Mouse (Mus musculus): ENCODE data around the gene Hbp1.

Gene Hbp1

DNA sequence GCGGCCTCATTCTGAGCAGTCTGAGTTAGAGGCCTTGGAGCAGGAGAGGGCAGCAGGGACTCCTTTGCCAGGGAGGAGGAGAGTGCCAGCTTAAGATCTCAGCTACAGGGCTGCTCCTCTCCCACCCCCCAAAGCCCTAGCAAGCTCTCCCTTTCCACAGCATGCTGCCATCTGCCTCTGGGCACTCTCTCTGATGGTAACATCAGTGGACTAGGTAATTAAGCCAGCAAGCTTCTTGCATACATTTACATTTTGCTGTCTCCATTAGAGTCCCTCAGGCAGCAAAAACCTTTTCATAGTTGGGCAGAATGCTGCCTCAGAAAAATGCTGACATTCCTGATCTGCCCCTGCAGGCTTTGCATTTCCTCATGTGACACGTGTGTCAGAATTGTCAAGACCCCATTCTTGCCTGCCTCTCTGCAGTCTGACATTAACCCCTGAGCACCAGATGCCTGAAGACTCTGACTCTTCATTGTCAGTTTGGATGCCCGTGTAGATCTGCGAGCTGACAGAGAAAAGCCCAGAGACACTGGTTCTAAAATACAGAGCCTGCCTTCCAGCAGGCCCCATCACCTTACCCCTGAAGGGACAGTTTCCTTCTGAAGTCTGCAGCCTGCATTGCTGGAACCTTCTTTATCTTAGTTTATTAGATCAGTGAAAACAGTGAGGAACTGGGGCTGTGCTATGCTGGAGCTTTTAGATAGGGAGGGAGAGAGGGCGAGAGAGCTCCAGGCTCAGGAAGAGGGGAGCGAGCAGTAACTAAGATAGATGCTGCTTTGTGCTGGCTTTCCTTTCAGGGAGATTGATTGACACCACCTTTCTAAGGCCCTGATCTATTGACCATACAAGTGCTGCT is 44.4 kb downstream of the Hbp1 start:
- DNase-seq: peak; percentile 50 to 54

DNA sequence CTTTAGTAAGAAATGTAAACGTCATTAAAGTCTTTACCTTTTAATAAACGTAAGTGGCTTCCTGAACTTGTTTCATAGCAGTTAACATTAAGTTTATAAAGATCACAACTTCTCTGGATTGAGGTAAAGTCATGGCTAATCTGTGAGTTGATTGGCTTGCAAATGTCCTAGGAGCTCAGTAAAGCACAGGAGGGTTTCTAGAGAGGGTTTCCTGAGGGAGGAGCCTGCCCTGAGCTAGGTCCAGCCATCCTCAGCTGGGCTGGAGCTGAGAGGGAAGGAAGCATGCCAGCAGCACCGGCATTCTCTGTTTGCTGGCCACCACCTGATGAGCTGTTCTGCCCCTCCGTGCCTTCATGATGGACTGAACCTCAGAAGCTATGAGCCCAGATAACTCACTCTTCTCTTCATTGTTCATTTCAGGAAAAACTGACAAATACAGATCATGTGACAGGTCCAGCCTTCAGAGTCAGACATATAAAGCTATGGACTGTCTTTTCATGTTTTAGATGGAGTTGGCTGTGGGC is 49.9 kb downstream of the Hbp1 start:
- DNase-seq: no peak

DNA sequence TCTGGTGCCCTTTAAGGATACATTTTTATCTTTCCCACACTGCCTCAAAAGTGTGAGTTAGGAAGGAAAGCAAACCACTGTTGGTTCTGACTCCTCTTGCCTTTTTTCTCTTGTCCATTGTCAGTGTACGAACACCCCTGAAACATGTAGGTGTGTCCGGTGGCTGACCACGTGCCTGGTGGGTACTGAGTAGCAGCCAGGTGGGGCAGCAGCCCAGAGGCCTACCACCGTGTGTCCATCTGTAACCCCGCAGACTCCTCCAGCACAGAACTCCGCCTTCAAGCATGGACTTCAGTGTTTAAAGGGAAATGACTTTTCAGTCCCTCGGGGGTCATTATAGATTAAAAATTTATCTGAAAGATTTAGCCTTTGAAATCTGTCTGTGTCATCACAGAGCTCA is 52.9 kb downstream of the Hbp1 start:
- DNase-seq: peak; percentile 86 to 90

DNA sequence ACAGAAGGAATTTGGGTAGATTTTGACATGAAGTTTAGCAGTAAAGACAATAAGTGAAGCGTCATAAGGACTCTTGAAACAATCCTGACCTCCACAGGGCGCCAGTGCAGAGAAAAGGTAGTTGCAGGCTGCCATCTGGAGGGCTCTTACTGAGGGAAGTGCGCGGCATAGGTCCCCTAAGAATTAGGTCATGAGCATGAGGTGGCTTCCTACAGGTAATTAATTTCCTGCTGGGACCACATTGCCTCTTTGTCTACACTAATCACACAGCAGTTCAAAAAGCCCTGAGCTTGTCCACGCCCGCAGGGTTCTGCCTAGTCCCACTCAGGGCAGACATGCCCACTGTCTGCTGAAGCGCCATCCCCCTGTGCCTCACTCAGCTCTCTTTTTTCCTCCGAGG is 53.3 kb downstream of the Hbp1 start:
- peak; percentile 83 to 91 for DNase-seq

DNA sequence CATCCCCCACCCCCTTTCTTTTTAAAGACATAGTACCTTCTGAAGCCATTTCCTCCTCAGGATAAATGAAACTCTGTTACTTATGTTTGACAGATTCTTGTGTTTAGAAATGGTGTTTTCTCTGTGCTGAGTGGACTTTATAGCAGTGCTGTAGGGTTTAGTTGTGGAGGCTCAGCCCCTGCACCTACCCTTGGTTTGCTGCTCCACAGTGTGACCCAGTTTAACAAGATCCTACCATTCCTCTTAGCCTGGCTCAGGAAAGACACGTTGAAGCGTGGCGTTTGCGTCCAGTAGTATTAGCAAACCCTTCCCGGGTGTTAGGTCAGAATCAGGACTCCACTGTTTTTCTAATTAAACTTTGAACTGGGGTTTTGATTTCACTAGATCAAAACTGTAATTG is 54.0 kb downstream of the Hbp1 start:
- DNase-seq: no peak

DNA sequence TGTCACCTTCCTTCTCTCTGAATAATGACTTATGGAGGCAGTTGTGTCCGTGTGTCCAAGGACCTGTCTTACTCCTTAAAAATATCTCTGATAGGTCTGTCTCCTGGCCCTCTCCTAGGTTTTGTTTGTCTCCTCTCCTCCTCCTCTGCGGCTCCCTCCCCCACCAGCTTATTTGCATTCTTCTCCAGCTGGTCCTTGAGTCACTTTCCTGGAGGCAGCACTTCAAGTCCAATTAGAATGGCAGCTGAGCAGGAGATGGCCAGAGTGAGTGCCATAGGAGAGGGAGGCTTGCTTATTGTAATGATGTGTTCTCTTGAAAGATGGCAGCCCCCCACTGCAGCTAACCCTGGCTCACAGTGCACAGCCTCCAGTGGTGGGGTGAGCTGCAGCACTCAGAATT is 54.4 kb downstream of the Hbp1 start:
- DNase-seq: peak; percentile 67 to 74

DNA sequence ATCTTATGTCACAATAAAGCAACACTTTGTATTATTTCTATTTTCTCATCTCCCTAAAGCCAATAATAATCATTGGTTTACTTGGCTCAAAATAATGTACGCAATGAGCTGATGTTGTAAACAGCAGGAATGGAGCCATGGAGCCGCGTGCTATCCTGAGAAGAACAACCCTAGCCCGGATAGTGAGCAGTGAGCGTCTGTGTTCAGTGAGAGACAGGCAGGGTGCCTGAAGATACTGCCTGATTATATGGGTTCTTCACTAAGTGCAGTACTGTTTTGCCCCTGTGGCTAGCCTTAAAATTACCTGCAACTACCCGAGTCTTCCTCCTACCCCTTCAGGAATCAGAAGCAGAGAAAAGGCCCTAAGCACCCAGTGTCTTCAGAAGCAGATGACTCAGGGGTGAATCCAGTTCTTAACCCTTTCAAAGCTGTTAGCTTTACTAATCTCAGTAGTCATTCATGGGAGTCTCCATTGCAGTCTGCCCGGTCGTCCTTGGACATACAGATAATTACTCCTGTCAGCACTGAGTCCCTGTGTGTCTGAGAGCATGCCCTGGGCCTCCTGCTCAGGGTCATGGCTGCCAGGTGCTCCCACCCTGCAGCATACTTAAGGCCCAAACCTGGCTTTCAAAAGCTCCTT is 55.1 kb downstream of the Hbp1 start:
- no peak for DNase-seq

DNA sequence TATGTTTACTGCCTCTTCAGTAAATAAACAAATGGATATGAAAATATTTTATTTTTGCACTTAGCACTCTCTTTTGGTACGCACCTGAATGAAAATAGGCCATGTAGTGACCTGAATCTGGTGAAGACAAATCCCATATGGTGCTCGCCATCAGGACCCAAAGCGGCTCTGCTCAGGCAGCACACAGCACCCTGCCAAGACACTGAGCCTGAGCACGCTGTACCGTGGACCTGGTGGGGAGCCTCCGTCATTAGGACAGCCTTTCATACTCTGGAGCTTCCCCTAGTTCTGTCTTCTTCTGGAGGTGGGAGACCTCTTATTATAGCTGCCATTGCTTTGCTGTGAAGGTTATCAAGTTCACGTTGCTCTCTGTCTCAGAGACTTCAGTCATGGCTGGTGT is 57.6 kb downstream of the Hbp1 start:
- peak; percentile 77 to 86 for DNase-seq

DNA sequence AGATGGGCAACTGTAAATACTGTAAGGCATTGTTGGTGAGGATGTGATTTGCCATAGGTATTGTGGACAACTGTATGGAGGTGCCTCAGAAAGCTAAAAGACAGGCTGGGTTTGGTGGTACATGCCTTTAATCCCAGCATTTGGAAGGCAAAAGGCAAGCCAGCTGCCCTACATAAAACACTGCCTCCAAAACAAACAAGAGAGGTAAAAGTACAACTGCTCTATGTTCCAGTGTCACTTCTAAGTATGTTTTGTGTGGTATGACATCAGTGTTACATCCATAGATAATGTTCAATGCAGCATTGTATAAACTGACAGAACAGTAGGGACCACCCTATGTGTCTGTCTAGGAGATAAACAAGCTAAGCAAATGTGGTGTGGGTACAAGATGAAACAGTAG is 58.3 kb downstream of the Hbp1 start:
- no peak for DNase-seq

DNA sequence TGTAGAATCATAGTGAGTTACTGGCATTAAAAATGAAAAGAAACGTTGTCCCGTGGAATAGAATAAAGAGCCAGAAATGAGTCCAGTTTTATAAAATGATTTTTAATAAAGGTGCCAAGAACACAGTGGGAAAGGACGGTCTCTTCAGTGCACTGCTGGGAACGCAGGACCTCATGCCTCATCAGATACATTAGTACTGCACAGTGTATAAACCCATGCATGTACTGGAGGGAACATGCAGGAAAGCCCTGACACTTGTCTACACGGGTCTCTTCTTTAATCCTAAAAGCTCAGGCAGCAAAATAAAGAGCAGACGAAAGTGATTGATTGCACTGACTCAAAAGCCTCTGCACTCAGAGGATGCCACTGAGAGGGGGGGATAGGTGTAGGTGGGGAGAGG is 59.6 kb downstream of the Hbp1 start:
- no peak for DNase-seq

DNA sequence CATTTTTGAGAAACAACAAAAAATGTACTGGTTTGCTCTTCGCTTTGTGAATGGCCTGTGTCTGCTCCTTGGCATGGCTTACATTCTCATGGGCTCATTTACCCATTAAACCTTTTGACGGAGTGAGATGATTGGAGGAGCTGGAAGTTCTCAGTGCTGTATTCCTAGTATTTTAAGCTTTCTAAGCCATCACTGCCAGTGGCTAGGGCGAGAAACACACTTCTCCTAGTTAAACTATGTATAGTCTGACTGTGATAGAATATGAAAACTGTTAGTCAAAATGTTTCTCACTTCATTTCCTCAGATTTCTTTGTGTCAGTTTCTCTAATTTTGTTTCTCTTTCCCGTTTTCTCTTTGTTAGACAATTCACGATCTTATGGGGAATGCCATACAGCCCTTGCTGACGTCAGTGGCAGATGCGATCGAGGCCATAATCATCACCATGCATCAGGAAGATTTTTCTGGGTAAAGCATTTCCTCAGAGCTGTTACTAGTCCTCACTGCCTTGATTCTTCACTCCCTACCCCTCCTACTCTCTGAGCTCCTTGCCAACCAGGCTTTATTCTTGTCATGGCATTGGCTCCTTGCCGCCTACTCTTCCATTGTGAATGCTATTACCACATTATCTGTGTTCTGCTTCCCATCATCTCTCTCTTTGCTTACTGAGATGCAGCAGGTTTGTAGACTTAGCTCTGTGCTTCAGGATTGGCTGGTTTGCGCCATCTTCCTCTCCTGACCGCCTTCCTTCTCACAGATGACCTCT is 64.3 kb downstream of the Hbp1 start:
- DNase-seq: no peak

DNA sequence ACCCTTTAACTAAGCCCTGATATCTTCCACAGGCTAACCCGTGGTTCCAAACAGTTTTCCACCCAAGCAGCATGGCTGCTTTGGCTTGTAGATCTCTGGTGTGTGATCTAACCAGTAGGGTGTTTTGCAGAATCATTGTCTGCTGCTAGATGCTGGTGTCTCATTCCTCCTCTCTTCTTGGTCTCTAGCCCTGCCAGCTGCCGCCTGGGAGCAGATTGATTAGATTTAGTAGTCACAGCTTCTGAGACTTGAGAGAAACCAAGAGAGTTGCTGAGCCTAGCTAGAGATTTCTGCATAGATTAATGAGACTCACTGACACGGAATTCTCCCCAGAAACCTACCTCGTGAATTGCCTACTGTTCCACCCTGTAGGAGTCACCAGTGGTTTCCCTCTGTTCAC is 65.3 kb downstream of the Hbp1 start:
- no peak for DNase-seq

DNA sequence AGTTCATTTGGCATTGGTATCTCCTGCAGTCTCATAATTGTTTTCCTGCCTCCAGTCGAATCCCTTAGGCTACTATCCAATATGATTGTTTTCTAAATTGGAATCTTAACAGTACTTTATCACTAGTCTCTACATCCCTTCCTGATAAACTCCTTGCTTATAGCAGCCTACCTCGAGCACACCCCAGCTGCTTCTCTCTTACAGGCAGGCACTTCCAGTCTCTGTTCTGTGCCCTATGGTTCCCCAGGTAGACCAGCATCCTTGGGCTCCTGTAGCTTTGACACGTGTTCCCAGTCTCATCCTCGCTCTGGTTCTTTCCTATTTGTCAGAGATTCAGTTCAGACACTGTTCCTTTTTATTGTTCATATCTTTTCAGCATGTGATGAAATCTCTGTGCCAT is 66.0 kb downstream of the Hbp1 start:
- DNase-seq: no peak

DNA sequence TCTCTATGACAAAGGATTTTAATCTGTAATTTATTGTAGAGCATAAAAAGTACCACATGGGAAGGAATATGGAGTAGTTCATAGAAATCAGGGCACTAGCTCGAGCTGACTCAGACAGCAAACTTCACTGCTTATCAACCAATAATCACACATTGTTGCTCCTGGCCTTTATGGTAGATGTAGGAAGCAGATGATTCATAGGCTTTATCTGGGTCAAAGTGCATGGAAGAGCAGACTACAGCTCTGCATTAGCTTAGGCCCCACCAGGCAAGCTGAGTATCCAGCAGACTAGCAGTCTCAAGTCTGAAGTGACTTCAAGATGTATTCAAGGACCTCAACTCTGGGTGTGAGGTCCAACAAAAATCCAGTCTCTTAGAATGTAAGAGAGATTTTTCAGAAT is 67.6 kb downstream of the Hbp1 start:
- no peak for DNase-seq

DNA sequence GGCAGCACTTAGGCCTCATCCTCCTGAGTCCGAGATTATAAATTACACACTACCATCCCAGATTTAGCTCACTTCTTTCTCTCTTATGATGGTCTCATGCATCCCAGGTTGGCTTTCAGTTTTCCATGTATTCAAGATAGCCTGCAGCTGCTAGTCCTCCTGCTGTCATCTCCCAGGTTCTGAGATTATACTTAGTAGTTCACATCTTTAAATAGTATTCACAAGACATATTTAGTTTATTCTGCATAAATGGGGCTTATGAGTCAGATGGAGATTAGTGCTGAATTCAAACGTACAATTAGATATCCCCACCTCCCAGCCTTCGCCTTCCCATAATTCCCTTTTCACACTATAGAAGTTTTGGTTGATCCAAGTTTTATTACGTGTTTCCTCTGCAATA is 73.6 kb downstream of the Hbp1 start:
- DNase-seq: no peak

All from cerebellum, adult 18-20 months (tissue).